Mouse (Mus musculus): ENCODE measurements around the gene Bptf. TPM values are rescaled to one million over a fixed set of nuclear protein-coding genes. Genes with fewer than 3 reads are reported as not detected.
A peak's percentile ranks its signal among the peaks of the same experiment; 100 is the strongest.
"Not testable (repeated sequence)": the region's sequence is repeated elsewhere in the genome, so short reads cannot be mapped to it uniquely, and the experiment has no call there.

Bptf gene
- 10 to 100 TPM; 67.3 to 68.2 TPM for total RNA-seq (2021)
- long read RNA-seq, experiment 1, partial matches to known transcripts, result 2 of 16 reads
- long read RNA-seq, experiment 1, other reads (novel, unspliced or antisense), result 13 of 16 reads
- long read RNA-seq, experiment 2, partial matches to known transcripts, result 1 of 15 reads
- long read RNA-seq, experiment 2, other reads (novel, unspliced or antisense), result 13 of 15 reads

GRCm38 (mm10) chr11:107131749-107132421, at the start of gene Bptf:
Gene Bptf, minus strand, starts transcription at chr11:107132127.
- DNase-seq (ENCODE audit: extremely low spot score in 1 of 2, low spot score in 2 of 2), result peak; percentile 90 to 92
- intact Hi-C loops (cut with DNase I), result loop anchor here (1.0 kb wide), 1 partner anchor 25 kb away; no protein-coding TSS in a partner anchor
- TF ChIP-seq CTCF (IDR thresholded peaks at IDR 0.05), result peak; percentile 86
- Histone ChIP-seq H3K27ac (peak within 1 kb of the TSS; percentile 92), H3K4me3 (peak within 1 kb of the TSS; percentile 82)

DNA sequence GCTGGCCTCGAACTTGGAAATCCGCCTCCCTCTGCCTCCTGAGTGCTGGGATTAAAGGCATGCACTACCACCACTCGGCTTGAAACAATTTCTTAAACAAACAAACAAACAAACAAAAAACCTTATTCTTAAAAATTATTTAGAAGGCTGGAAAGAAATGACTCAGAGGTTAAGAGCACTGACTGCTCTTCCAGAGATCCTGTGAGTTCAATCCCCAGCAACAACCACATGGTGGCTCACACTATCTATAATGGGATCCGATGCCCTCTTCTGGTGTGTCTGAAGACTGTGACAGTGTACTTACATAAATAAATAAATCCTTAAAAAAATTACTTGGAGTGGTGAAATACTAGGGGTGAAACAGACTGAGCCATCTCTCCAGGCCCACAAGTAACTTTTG, 29.3 kb upstream of the Bptf start:
- TF ChIP-seq CTCF (IDR thresholded peaks at IDR 0.05), result no peak
- Histone ChIP-seq H3K27ac (no peak overlapping the region), H3K4me3 (no peak overlapping the region)
- DNase-seq (ENCODE audit: extremely low spot score in 1 of 2, low spot score in 2 of 2), result no peak
- intact Hi-C loops (cut with DNase I), result no loop called here

DNA sequence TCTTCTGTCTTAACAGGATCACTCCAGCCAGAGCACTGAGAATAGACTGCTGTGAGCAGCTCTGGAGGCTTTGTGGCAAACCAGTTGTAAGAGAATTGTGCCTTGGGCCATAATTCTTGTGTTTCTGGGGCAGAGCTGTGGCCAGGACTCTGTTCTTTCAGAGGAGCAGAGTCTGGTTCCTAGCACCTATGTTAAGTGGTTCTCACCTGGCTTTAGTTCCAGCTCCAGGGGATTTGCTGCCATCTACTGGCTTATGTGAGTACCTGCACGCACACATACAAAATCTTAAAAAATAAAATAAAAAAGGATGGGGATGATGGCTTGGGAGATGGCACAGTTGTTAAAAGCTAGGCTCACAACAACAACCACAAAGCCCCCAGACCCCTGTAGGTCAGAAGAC, 27.1 kb upstream of the Bptf start:
- intact Hi-C loops (cut with DNase I), result no loop called here
- DNase-seq (ENCODE audit: extremely low spot score in 1 of 2, low spot score in 2 of 2), result no peak
- no peak overlapping the region for H3K27ac ChIP-seq
- H3K4me3 ChIP-seq, result no peak overlapping the region
- peak; percentile 51 for TF ChIP-seq CTCF (IDR thresholded peaks at IDR 0.05)

DNA sequence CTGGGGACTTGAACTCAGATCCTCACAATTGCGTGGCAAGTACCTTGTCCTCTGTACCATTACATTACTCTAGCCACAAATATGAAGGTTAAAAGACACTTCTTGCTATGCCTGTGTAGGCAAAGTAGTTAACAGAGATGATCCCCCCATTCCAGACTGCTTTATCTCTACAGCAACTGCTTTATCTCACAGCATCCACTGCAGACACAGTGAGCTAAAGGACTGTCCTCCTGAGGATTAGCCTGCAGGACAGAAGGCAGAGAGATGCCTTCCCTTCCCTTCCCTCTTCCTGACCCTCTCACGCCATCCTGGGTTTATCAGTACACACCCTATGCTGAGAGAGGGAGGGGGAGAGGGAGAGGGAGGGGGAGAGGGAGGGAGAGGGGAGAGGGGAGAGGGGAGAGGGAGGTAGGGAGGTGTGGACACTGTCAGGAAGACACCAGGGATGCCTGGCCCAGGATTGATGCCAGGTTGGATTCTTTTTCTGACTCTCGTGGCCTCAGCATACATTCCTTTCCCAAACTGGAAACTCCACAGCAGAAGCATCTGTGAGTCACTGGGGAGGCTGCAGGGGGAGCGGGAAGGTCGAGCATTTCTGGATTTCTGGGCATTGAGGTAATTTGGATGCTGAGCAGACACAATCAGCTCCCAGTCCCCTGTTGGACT, 25.2 kb upstream of the Bptf start:
- Histone ChIP-seq H3K4me3 (no peak overlapping the region), H3K27ac (no peak overlapping the region)
- DNase-seq (ENCODE audit: extremely low spot score in 1 of 2, low spot score in 2 of 2), result no peak
- no peak for TF ChIP-seq CTCF (IDR thresholded peaks at IDR 0.05)
- intact Hi-C loops (cut with DNase I), result no loop called here

DNA sequence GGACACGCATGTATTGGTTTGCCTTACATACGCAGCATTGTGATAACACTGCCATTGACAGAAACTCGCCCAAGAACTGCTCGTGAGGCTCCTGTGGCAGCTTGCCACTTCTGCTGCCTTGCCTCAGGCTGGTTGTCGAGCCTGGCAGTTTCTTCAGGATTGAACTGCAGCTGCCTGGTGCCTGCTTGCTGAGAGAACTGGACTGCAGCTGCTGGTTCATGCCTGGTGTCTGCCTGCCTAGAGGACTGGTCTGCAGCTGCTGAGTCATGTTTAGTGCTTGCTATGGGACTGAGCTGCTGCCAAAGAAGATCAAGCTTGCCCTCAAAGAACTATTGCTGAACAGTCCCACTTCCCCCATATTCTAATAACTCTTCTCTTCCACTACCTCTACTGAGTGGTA, 23.4 kb upstream of the Bptf start:
- intact Hi-C loops (cut with DNase I), result no loop called here
- no peak for DNase-seq (ENCODE audit: extremely low spot score in 1 of 2, low spot score in 2 of 2)
- H3K27ac ChIP-seq, result no peak overlapping the region
- H3K4me3 ChIP-seq, result no peak overlapping the region
- no peak for TF ChIP-seq CTCF (IDR thresholded peaks at IDR 0.05)

- Histone ChIP-seq H3K4me3 (no peak overlapping the region), H3K27ac (no peak overlapping the region)
- intact Hi-C loops (cut with DNase I), result no loop called here
- DNase-seq (ENCODE audit: extremely low spot score in 1 of 2, low spot score in 2 of 2), result no peak
- no peak for TF ChIP-seq CTCF (IDR thresholded peaks at IDR 0.05)
Measured at GRCm38 (mm10) chr11:107154431-107154830, 22.5 kb upstream of the Bptf start.

- intact Hi-C loops (cut with DNase I), result no loop called here
- H3K27ac ChIP-seq, result no peak overlapping the region
- TF ChIP-seq CTCF (IDR thresholded peaks at IDR 0.05), result no peak
- no peak overlapping the region for H3K4me3 ChIP-seq
- no peak for DNase-seq (ENCODE audit: extremely low spot score in 1 of 2, low spot score in 2 of 2)
Measured at GRCm38 (mm10) chr11:107153645-107154044, 21.7 kb upstream of the Bptf start.

DNA sequence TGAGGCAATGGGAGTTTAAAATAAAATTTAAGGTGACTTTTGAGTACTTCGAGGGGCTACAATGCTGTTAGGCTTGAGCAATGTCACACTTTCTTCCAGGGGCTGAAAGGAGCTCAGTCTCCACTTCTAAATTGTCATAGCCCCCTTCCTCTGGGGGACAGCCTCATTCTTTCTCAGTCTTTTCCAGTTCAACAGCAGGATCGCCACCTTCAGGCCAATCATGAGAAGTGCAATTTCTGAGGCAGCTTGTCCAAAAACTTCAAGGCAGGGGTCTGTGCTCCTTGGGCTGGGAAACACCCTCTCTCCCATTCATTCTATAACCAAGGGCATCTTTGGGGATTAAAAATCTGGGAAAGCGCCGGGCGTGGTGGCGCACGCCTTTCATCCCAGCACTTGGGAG, 19.9 kb upstream of the Bptf start:
- intact Hi-C loops (cut with DNase I), result no loop called here
- DNase-seq (ENCODE audit: extremely low spot score in 1 of 2, low spot score in 2 of 2), result no peak

DNA sequence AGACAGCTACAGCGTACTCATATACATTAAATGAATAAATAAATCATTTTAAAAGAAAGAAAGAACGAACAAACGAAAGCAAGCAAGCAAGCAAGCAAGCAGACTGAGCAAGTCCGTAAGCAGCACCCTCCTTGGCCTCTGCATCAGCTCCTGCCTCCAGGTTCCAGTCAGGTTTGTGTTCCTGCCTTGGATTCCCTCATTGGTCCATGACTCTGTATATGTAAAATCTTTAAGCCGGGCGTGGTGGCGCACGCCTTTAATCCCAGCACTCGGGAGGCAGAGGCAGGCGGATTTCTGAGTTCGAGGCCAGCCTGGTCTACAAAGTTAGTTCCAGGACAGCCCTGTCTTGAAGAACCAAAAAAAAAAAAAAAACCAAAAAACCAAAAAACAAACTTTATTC, 12.0 kb upstream of the Bptf start:
- intact Hi-C loops (cut with DNase I); H3K4me3 ChIP-seq; DNase-seq (ENCODE audit: extremely low spot score in 1 of 2, low spot score in 2 of 2); H3K27ac ChIP-seq: not testable (repeated sequence)

More for the DNA sequence above, 19.9 kb upstream of the Bptf start:
- TF ChIP-seq CTCF (IDR thresholded peaks at IDR 0.05), result peak; percentile 59
- Histone ChIP-seq H3K4me3 (no peak overlapping the region), H3K27ac (no peak overlapping the region)

- no peak for TF ChIP-seq CTCF (IDR thresholded peaks at IDR 0.05)
- intact Hi-C loops (cut with DNase I), result no loop called here
- no peak for DNase-seq (ENCODE audit: extremely low spot score in 1 of 2, low spot score in 2 of 2)
- Histone ChIP-seq H3K4me3 (no peak overlapping the region), H3K27ac (no peak overlapping the region)
Measured at GRCm38 (mm10) chr11:107142382-107142781, 10.5 kb upstream of the Bptf start.

DNA sequence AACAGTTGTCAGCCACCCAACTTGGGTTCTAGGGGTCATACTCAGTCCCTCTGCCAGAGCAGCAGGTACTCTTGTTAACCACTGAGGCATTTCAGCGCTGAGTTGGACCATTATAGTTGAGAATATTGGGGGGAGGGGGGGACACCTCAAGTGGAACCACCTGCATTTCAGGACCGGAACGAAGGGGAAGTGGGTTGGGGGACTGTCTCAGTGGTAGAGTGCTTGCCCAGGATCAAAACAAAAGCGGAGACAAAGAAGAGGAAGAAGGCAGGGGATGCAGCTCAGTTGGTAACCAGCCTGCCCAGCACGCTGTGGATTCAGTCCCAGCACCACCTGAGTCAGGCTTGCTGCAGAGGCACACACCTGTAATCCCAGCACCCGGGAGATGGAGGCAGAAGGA, 8.8 kb upstream of the Bptf start:
- Histone ChIP-seq H3K4me3 (no peak overlapping the region), H3K27ac (no peak overlapping the region)
- intact Hi-C loops (cut with DNase I), result no loop called here
- DNase-seq (ENCODE audit: extremely low spot score in 1 of 2, low spot score in 2 of 2), result no peak
- TF ChIP-seq CTCF (IDR thresholded peaks at IDR 0.05), result no peak

GRCm38 (mm10) chr11:107138633-107139032, 6.7 kb upstream of the Bptf start:
- TF ChIP-seq CTCF (IDR thresholded peaks at IDR 0.05), result peak; percentile 43
- no peak overlapping the region for H3K4me3 ChIP-seq
- intact Hi-C loops (cut with DNase I), result no loop called here
- no peak overlapping the region for H3K27ac ChIP-seq
- no peak for DNase-seq (ENCODE audit: extremely low spot score in 1 of 2, low spot score in 2 of 2)

All from left cerebral cortex, adult 2 months (tissue).